Comparison of ENCODE assay signal across 17 mouse cellular contexts in the genomic region with DNA sequence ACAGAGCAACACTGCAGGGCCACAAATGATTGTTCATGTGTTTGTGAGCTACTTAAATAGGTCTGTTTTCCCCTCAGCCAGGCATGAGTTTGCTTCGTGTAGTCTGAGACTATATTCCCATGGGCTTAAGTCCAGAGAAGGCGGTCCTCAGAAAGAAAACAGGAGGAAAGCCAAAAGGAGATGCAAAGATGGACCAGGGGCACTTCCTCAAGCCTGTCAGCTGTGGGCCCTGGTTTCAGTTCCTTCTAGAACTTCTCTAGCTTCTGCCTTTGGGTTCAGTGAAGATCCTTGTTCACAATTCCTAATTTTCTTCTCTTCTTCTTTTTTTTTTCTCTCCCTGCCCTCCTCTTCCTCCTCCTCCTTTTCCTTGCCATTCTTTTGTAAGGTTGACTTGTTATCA. TPM values are rescaled to one million over a fixed set of nuclear protein-coding genes. Genes with fewer than 3 reads are reported as not detected.
DNase-seq lines count a peak whose midpoint lies in the region; ATAC-seq and TF ChIP-seq lines count a peak whose summit lies in the region.
"Had no signal": no experiment of that assay in that cellular context is flagged by ENCODE, and none has a peak within 500 bp of the region (broad histone marks: within the 10 kb centered on the region; RNA-seq: fewer than 3 reads in every experiment).

No protein-coding gene starts in this region.

- H3K4me1 ChIP-seq in kidney, postnatal 0 days (replicated peaks; ENCODE audit: insufficient read depth, low read length): no peaks in the 10 kb centered on the region
- H3K4me1 ChIP-seq in kidney, embryonic 16.5 days (ENCODE audit: insufficient read depth, low read length): no peaks in the 10 kb centered on the region
- no peaks in the 10 kb centered on the region for H3K4me1 ChIP-seq in forebrain, embryonic 11.5 days (replicated peaks; ENCODE audit: control insufficient read depth, insufficient read depth, low read length)
- H3K4me1 ChIP-seq: embryonic facial prominence, embryonic 10.5 days; midbrain, embryonic 13.5 days had no signal

- peak; percentile 21 for DNase-seq in kidney, postnatal 0 days (ENCODE audit: low spot score)
- DNase-seq in spleen, postnatal 36 days (ENCODE audit: low spot score in 2 of 2): peak; percentile 46 to 60
- DNase-seq in spleen, adult 12 weeks (ENCODE audit: low spot score): no peak
- no peak for DNase-seq in forebrain, embryonic 11.5 days (ENCODE audit: low spot score)
- DNase-seq in embryo, embryonic 11 days: no peak
- DNase-seq: adrenal gland, postnatal 14 days; cerebellum, adult 9-11 months; kidney, adult 11 months; kidney, postnatal 4 days; left cerebral cortex, postnatal 4 days; right cerebral cortex, postnatal 14 days had no signal

- no peak overlapping the region for H3K4me3 ChIP-seq in kidney, postnatal 0 days (replicated peaks; ENCODE audit: low read depth, low read length)
- H3K4me3 ChIP-seq in kidney, embryonic 16.5 days (ENCODE audit: low read length): no peak overlapping the region
- H3K4me3 ChIP-seq in forebrain, embryonic 11.5 days (ENCODE audit: low read depth, low read length): no peak overlapping the region
- H3K4me3 ChIP-seq: embryonic facial prominence, embryonic 10.5 days; lung, embryonic 15.5 days; midbrain, embryonic 13.5 days had no signal

- no peak for TF ChIP-seq CTCF in kidney, postnatal 0 days (IDR thresholded peaks at IDR 0.05; ENCODE audit: low read depth)

- 54% methylated on average over 2 of the region's 2 CpGs for WGBS in kidney, postnatal 0 days
- 63% methylated on average over 2 of the region's 2 CpGs for WGBS in kidney, embryonic 16.5 days
- 81% methylated on average over 2 of the region's 2 CpGs for WGBS in forebrain, embryonic 11.5 days

- no peak overlapping the region for H3K27ac ChIP-seq in kidney, postnatal 0 days
- no peak overlapping the region for H3K27ac ChIP-seq in kidney, embryonic 16.5 days (ENCODE audit: low read length)
- H3K27ac ChIP-seq in forebrain, embryonic 11.5 days (ENCODE audit: low read depth, low read length): no peak overlapping the region
- H3K27ac ChIP-seq: embryonic facial prominence, embryonic 10.5 days; hindbrain, embryonic 14.5 days; lung, embryonic 15.5 days; midbrain, embryonic 13.5 days had no signal

- H3K9me3 ChIP-seq in kidney, postnatal 0 days (replicated peaks; ENCODE audit: low read length): no peaks in the 10 kb centered on the region
- H3K9me3 ChIP-seq in kidney, embryonic 16.5 days (ENCODE audit: low read length): no peaks in the 10 kb centered on the region
- H3K9me3 ChIP-seq in forebrain, embryonic 11.5 days (ENCODE audit: control insufficient read depth, low read length): no peaks in the 10 kb centered on the region
- H3K9me3 ChIP-seq: embryonic facial prominence, embryonic 10.5 days; lung, embryonic 15.5 days; midbrain, embryonic 13.5 days had no signal

- H3K36me3 ChIP-seq in kidney, postnatal 0 days (ENCODE audit: insufficient read depth, low read length): no peaks in the 10 kb centered on the region
- H3K36me3 ChIP-seq in kidney, embryonic 16.5 days (ENCODE audit: insufficient read depth, low read length): no peaks in the 10 kb centered on the region
- no peaks in the 10 kb centered on the region for H3K36me3 ChIP-seq in forebrain, embryonic 11.5 days (ENCODE audit: control insufficient read depth, insufficient read depth, low read length)
- H3K36me3 ChIP-seq: embryonic facial prominence, embryonic 10.5 days; lung, embryonic 15.5 days; midbrain, embryonic 13.5 days had no signal

- no peak overlapping the region for H3K4me2 ChIP-seq in kidney, postnatal 0 days (ENCODE audit: low read length)
- no peak overlapping the region for H3K4me2 ChIP-seq in kidney, embryonic 16.5 days (replicated peaks; ENCODE audit: low read depth, low read length)
- H3K4me2 ChIP-seq in forebrain, embryonic 11.5 days (ENCODE audit: low read depth, low read length, severe bottlenecking): no peak overlapping the region
- H3K4me2 ChIP-seq: hindbrain, embryonic 14.5 days; lung, embryonic 15.5 days; midbrain, embryonic 13.5 days had no signal

- H3K27me3 ChIP-seq in kidney, postnatal 0 days (ENCODE audit: insufficient read depth, low read length): no peaks in the 10 kb centered on the region
- H3K27me3 ChIP-seq in kidney, embryonic 16.5 days (ENCODE audit: insufficient read depth, low read length): no peaks in the 10 kb centered on the region
- no peaks in the 10 kb centered on the region for H3K27me3 ChIP-seq in forebrain, embryonic 11.5 days (ENCODE audit: control insufficient read depth, insufficient read depth, low read length)
- H3K27me3 ChIP-seq: lung, embryonic 15.5 days; midbrain, embryonic 13.5 days had no signal

- no peak overlapping the region for H3K9ac ChIP-seq in kidney, postnatal 0 days (ENCODE audit: low read depth, low read length)
- H3K9ac ChIP-seq in kidney, embryonic 16.5 days (replicated peaks; ENCODE audit: low read length): no peak overlapping the region
- H3K9ac ChIP-seq in forebrain, embryonic 11.5 days (ENCODE audit: low read length): no peak overlapping the region
- H3K9ac ChIP-seq: hindbrain, embryonic 14.5 days; lung, embryonic 15.5 days; midbrain, embryonic 13.5 days had no signal

- ATAC-seq in kidney, postnatal 0 days (replicated peaks; ENCODE audit: low FRiP score, low read depth): no peak
- ATAC-seq in kidney, embryonic 16.5 days (ENCODE audit: low FRiP score, low TSS enrichment): no peak
- ATAC-seq in megakaryocyte, adult 5-6 weeks (ENCODE audit: poor library complexity, severe bottlenecking): peak; percentile 57
- no peak for ATAC-seq in forebrain, embryonic 11.5 days (replicated peaks; ENCODE audit: low FRiP score)
- ATAC-seq: midbrain, embryonic 13.5 days had no signal

RNA-seq across cellular contexts. Expression of a gene that starts 9.0 kb away (rescaled TPM):
- 6.8 and 7.0 TPM in 2 replicates for polyA plus RNA-seq in kidney, postnatal 0 days (2015; fragmentation: Nextera tagmentation; extraction: Ambion mirVana)
- polyA plus RNA-seq in kidney, embryonic 16.5 days (2015; fragmentation: Nextera tagmentation; extraction: Ambion mirVana): 9.0 and 10.2 TPM in 2 replicates
- 34.9 and 41.4 TPM in 2 replicates for total RNA-seq in megakaryocyte, adult 5-6 weeks (2015)
- 26.7 and 31.3 TPM in 2 replicates for total RNA-seq in megakaryocyte, adult 5-6 weeks (2017)
- polyA plus RNA-seq in forebrain, embryonic 11.5 days (2014; fragmentation: Nextera tagmentation; extraction: Ambion mirVana): 22.4 and 24.1 TPM in 2 replicates

Comparison
In these comparisons a context has a peak if more than half of its experiments do, and no peak if none do; other contexts are left out.
1. DNase-seq: peak in kidney, postnatal 0 days (single experiment) and spleen, postnatal 36 days (2 of 2); none in spleen, adult 12 weeks (single experiment), forebrain, embryonic 11.5 days (single experiment) and embryo, embryonic 11 days (single experiment).